Mouse (Mus musculus) thymus, adult 2 months (tissue): ENCODE results near the gene Gdi2.

ENCODE experiments used
- CTCF ChIP-seq: fragments of 200-500 bp; IDR thresholded peaks from 2 replicates; pipeline ENCODE4 v1.5.1; 2012; ENCODE audit warnings: mild to moderate bottlenecking, control low read depth, low read length, moderate library complexity, borderline replicate concordance; ENCODE audit not compliant: control insufficient read depth, poor library complexity, insufficient read depth; ENCODE audit errors: extremely low read depth
- POLR2A ChIP-seq: fragments of 200-500 bp; IDR thresholded peaks from 2 replicates; pipeline ENCODE4 v1.6.1; 2012; ENCODE audit warnings: mild to moderate bottlenecking, low read length, control low read depth, moderate library complexity; ENCODE audit not compliant: control insufficient read depth, poor library complexity, insufficient read depth; ENCODE audit errors: extremely low read depth

DNA sequence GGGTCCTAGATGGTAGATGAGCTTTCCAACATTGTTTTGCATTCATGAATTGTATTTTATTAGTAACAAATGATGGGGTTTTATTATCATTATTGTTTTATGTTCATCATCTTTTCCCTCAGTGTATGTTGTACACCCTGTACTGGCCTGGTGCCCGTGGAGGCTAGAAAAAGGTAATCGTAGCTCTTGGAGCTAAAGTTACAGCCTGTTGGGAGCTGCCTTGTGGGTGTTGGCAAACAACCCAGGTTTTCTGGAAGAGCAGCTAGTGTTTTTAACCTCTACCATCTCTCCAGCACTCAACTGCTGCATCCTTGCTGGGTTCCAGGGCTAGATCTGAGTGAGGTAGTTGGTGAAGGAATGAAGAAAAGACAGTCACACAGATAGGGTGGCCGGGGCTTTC is 9.5 kb downstream of the Gdi2 start:
- TF ChIP-seq CTCF = no peak
- TF ChIP-seq POLR2A = no peak
